Mouse (Mus musculus) kidney, adult 11 months (tissue): ENCODE results near the gene Scgb2b19.
"Not testable (repeated sequence)": the region's sequence is repeated elsewhere in the genome, so short reads cannot be mapped to it uniquely, and the experiment has no call there.

Experiments used
- DNase-seq: peaks from one replicate; pipeline ENCODE4 v3.0.0; 2022

The Scgb2b19 gene

DNA sequence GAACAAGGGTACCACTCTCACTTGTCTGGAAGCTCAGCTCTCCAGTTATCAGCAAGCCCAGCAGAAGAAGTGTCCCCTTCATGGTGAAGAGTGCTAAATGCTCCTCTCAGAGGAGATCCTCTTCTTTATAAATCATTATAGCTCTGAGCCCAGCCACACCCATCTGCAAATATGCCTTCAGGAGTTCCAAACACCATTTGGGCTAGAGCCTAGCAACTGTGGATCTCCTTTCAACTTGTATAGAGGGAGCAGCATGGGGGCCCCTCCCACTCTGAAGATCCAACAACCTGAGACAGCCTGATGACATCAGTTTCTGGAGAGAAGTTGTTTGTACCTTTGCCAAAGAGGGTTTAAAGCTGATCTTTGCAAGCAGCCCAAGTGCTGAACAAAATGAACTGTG, at the start of gene Scgb2b19:
TSS of gene Scgb2b19 (minus strand) at position 101 of the 400 bp plus-strand sequence.
- DNase-seq = not testable (repeated sequence)

DNA sequence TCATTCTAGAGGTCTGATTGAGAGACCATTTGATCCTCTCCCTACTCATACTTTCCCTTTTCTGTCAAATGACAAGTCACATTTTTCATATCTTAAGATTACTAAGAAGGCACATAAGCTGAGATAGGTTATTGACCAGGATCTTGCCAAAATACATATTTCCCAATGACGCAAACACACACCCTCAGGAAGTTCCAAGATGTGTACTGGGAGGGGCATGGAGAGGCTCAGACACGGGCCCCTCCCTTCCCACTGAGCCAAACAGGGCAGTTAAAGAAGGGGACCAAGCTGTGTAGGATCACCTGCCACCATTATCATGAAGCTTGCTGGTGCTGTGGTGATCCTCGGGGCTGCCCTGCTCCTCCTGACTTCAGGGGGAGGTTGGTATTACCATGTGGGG, 6.9 kb upstream of the Scgb2b19 start, which contains the start of gene Scgb1b19:
TSS of gene Scgb1b19 (plus strand) at position 301 of the 400 bp plus-strand sequence.
- not testable (repeated sequence) for DNase-seq
